Mouse (Mus musculus) myocyte (in vitro differentiated cells): ENCODE data around the gene Hecw2. TPM values are rescaled to one million over a fixed set of nuclear protein-coding genes. Genes with fewer than 3 reads are reported as not detected.

Source experiments
- H3K27me3 ChIP-seq: one replicate; pipeline ENCODE4 v1.6.1; 2011; ENCODE audit not compliant: control insufficient read depth, insufficient read depth, insufficient read length
- H3K36me3 ChIP-seq: one replicate; pipeline ENCODE4 v1.6.1; 2011; ENCODE audit not compliant: control insufficient read depth, insufficient read depth
- H3K4me2 ChIP-seq: one replicate; pipeline ENCODE4 v1.6.1; 2011; ENCODE audit warnings: low read depth, control low read depth
- H3K4me3 ChIP-seq: one replicate; pipeline ENCODE4 v1.5.1; 2011; ENCODE audit warnings: mild to moderate bottlenecking, control low read depth, moderate library complexity
- H3K79me2 ChIP-seq: one replicate; pipeline ENCODE4 v1.6.1; 2011; ENCODE audit not compliant: control insufficient read depth, insufficient read depth
- H3ac ChIP-seq: one replicate; pipeline ENCODE4 v1.6.1; 2011; ENCODE audit not compliant: control insufficient read depth, insufficient read length
- CEBPB ChIP-seq: IDR thresholded peaks from 2 replicates; pipeline ENCODE4 v1.6.1; 2011; ENCODE audit warnings: mild to moderate bottlenecking, moderate library complexity; ENCODE audit not compliant: poor library complexity, insufficient read depth, severe bottlenecking
- E2F4 ChIP-seq: IDR thresholded peaks from one replicate; pipeline ENCODE4 v1.6.1; 2011; ENCODE audit warnings: mild to moderate bottlenecking, control low read depth, moderate library complexity; ENCODE audit not compliant: insufficient read depth
- MAX ChIP-seq: IDR thresholded peaks from one replicate; pipeline ENCODE4 v1.6.1; 2011; ENCODE audit warnings: low read depth, mild to moderate bottlenecking, control low read depth
- MYOD1 ChIP-seq, 3 experiments: IDR thresholded peaks; one replicate each; pipeline ENCODE4 v1.6.1; 2011; ENCODE audit warnings: control low read depth in 2 of 3, low read depth in 2 of 3, mild to moderate bottlenecking in 2 of 3, moderate library complexity in 1 of 3; ENCODE audit not compliant: insufficient read length in 2 of 3, control insufficient read depth in 1 of 3
- MYOG ChIP-seq, 3 experiments: IDR thresholded peaks; one replicate each; pipeline ENCODE4 v1.6.1; 2011; ENCODE audit warnings: control low read depth in 2 of 3, low read depth in 2 of 3, mild to moderate bottlenecking in 2 of 3; ENCODE audit not compliant: insufficient read length in 2 of 3, control insufficient read depth in 1 of 3, insufficient read depth in 1 of 3
- POLR2A ChIP-seq: IDR thresholded peaks from one replicate; pipeline ENCODE4 v1.6.1; 2011; ENCODE audit warnings: low read depth, mild to moderate bottlenecking, control low read depth, moderate library complexity; ENCODE audit not compliant: insufficient read length
- POLR2AphosphoS2 ChIP-seq: IDR thresholded peaks from one replicate; pipeline ENCODE4 v1.6.1; 2011; ENCODE audit warnings: low read depth, control low read depth; ENCODE audit not compliant: insufficient read length
- REST ChIP-seq: IDR thresholded peaks from one replicate; pipeline ENCODE4 v1.6.1; 2011; ENCODE audit warnings: mild to moderate bottlenecking, control low read depth, moderate library complexity; ENCODE audit not compliant: insufficient read depth, insufficient read length
- SRF ChIP-seq: IDR thresholded peaks from one replicate; pipeline ENCODE4 v1.6.1; 2011; ENCODE audit warnings: low read depth; ENCODE audit not compliant: control insufficient read depth, insufficient read length
- TCF12 ChIP-seq: IDR thresholded peaks from one replicate; pipeline ENCODE4 v1.6.1; 2011; ENCODE audit warnings: mild to moderate bottlenecking, control low read depth; ENCODE audit not compliant: poor library complexity, insufficient read depth, severe bottlenecking
- TCF3 ChIP-seq: IDR thresholded peaks from one replicate; pipeline ENCODE4 v1.6.1; 2011; ENCODE audit warnings: low read depth, control low read depth; ENCODE audit not compliant: insufficient read length
- USF1 ChIP-seq: IDR thresholded peaks from one replicate; pipeline ENCODE4 v1.6.1; 2011; ENCODE audit warnings: low read depth, mild to moderate bottlenecking, control low read depth, moderate library complexity
- polyA plus RNA-seq: library from polyadenylated mRNA; unstranded; fragments of >200 nt; fragmentation: generic; extraction: Trizol; gene quantifications from one replicate; pipeline ENCODE4 v1.2.1, GENCODE M21; 2012; ENCODE audit warnings: missing spikeins

Hecw2 gene
- polyA plus RNA-seq, 1 experiment: 4.6 TPM

DNA sequence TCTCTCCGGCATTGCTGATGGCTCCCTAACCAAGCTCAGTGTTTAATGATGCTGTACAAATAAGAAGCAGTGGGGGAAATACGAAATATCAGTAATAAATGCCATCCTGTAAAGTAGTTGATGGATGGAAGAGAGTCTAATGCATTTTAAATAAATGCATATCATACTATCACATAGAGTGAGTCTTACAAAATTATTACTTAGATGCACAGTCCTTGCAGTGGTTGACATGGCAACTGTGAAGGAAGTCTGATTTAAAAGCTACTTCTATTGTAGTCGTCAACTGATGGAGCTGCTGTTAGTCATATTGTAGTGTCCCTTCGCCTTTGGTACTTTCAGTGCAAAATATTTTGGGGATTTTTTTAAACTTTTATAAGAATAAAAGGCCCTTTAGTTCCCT lies 383.0 kb downstream of the Hecw2 start:
- Histone ChIP-seq H3K79me2 (no peaks in the 10 kb centered on the region), H3K36me3 (no peaks in the 10 kb centered on the region), H3ac (no peak overlapping the region), H3K27me3 (no peaks in the 10 kb centered on the region), H3K4me3 (no peak overlapping the region), H3K4me2 (no peak overlapping the region)
- TF ChIP-seq MAX: no peak
- no peak for TF ChIP-seq TCF3
- TF ChIP-seq REST: no peak
- no peak for TF ChIP-seq TCF12
- TF ChIP-seq CEBPB: no peak
- TF ChIP-seq POLR2AphosphoS2: no peak
- TF ChIP-seq POLR2A: no peak
- no peak for TF ChIP-seq E2F4
- no peak for TF ChIP-seq USF1
- no peak for TF ChIP-seq MYOG (IDR thresholded peaks at IDR 0.05; ENCODE audit: control insufficient read depth in 1 of 3, insufficient read depth in 1 of 3, insufficient read length in 2 of 3, low read depth in 2 of 3)
- TF ChIP-seq SRF: no peak
- TF ChIP-seq MYOD1 (IDR thresholded peaks at IDR 0.05; ENCODE audit: control insufficient read depth in 1 of 3, insufficient read length in 2 of 3, low read depth in 2 of 3): no peak

DNA sequence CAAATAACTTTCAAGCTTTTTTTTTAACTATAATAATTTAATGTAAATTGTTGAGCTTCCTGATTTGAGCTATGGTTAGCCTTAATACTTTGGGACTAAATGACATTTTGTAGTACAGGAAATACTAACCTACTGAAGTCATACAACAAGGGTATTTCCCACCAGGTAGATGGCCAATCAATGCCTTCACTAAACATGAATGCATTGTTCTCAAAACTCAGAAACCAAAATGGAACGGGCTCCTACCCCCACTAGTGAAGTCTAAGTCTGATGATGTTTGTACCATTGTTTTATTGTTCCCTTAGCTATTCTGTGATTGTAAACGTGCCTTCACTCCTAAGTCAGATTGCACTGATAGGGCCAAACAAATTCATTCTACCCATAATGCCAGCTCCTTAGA lies 386.7 kb downstream of the Hecw2 start:
- H3K79me2 ChIP-seq: no peaks in the 10 kb centered on the region
- no peak overlapping the region for H3ac ChIP-seq
- no peaks in the 10 kb centered on the region for H3K27me3 ChIP-seq
- H3K36me3 ChIP-seq: no peaks in the 10 kb centered on the region
- no peak overlapping the region for H3K4me3 ChIP-seq
- H3K4me2 ChIP-seq: peak overlapping the region; percentile 16
- TF ChIP-seq POLR2A (no peak), USF1 (no peak), MYOD1 (IDR thresholded peaks at IDR 0.05; ENCODE audit: control insufficient read depth in 1 of 3, insufficient read length in 2 of 3, low read depth in 2 of 3) (no peak), TCF12 (no peak), REST (no peak), TCF3 (no peak), CEBPB (no peak), SRF (no peak), E2F4 (no peak), MYOG (IDR thresholded peaks at IDR 0.05; ENCODE audit: control insufficient read depth in 1 of 3, insufficient read depth in 1 of 3, insufficient read length in 2 of 3, low read depth in 2 of 3) (no peak), POLR2AphosphoS2 (no peak), MAX (no peak)

DNA sequence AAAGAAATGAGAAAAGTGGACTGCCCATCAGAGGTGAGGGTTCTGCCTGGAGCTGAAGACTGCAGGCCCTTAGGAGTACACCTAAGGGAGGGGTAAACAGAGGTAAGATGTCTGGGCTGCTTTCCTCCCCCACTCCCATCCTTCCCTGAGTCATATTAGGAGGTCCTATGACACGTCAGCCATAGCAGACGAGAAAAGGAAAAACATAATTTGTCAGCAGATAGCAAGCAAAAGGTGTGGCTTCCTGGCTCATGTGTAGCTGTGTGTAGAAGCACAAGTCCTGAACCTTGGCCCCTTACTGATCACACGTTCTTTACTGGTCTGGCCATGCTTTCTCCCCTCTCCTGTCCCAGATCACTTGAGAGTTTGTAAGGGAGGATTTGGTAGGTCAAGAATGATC lies 397.2 kb downstream of the Hecw2 start:
- no peaks in the 10 kb centered on the region for H3K27me3 ChIP-seq
- TF ChIP-seq POLR2A (no peak), MAX (no peak), POLR2AphosphoS2 (no peak), CEBPB (no peak), E2F4 (no peak), USF1 (no peak), MYOD1 (IDR thresholded peaks at IDR 0.05; ENCODE audit: control insufficient read depth in 1 of 3, insufficient read length in 2 of 3, low read depth in 2 of 3) (no peak), TCF12 (no peak), MYOG (IDR thresholded peaks at IDR 0.05; ENCODE audit: control insufficient read depth in 1 of 3, insufficient read depth in 1 of 3, insufficient read length in 2 of 3, low read depth in 2 of 3) (no peak), TCF3 (no peak), SRF (no peak), REST (no peak)
- H3K79me2 ChIP-seq: no peaks in the 10 kb centered on the region
- no peaks in the 10 kb centered on the region for H3K36me3 ChIP-seq
- no peak overlapping the region for H3ac ChIP-seq
- H3K4me2 ChIP-seq: no peak overlapping the region
- H3K4me3 ChIP-seq: no peak overlapping the region

DNA sequence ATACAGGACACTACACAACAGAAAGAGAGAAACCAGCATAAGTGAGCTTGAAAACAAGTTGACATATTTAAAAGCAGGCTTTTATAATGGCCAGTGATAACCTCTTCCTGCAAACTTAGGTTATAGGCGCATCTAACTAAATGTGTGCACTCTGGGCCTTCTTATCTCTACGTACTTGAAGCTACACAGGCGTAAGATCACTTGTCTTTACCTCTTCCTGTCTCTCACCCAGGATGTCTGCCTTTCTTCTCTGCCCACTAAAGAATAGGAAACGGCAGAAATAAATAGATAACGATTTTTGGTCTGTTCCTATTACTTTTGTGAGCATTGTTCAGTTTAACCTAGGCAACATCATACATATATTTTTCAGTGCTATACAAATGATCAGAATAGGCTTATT lies 397.9 kb downstream of the Hecw2 start:
- H3K36me3 ChIP-seq: no peaks in the 10 kb centered on the region
- no peaks in the 10 kb centered on the region for H3K79me2 ChIP-seq
- no peak overlapping the region for H3K4me2 ChIP-seq
- no peak overlapping the region for H3K4me3 ChIP-seq
- H3K27me3 ChIP-seq: no peaks in the 10 kb centered on the region
- no peak overlapping the region for H3ac ChIP-seq
- TF ChIP-seq E2F4 (no peak), USF1 (no peak)

DNA sequence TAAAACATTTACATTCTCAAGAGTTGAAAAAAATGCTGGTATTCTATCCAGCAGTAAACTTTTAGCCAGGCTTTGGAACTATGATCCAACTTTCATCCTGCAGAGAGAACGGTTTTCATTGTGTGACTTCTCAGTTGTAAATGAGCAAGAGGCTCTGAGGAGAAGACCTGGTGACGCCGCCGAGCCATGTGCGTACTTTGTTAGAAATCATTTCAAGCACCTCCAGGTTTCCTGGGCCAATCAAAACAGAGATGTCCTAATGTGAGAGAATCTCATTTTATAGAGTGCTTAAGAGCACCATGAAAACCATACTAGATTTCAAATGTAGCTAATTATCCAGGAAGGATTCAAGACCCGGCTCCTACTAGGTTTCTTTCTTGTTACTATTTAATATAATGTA lies 398.7 kb downstream of the Hecw2 start:
- Histone ChIP-seq H3K27me3 (no peaks in the 10 kb centered on the region), H3K36me3 (no peaks in the 10 kb centered on the region), H3K4me2 (no peak overlapping the region), H3ac (no peak overlapping the region), H3K79me2 (no peaks in the 10 kb centered on the region), H3K4me3 (no peak overlapping the region)
- no peak for TF ChIP-seq POLR2AphosphoS2
- no peak for TF ChIP-seq MYOG (IDR thresholded peaks at IDR 0.05; ENCODE audit: control insufficient read depth in 1 of 3, insufficient read depth in 1 of 3, insufficient read length in 2 of 3, low read depth in 2 of 3)
- no peak for TF ChIP-seq MAX
- TF ChIP-seq TCF3: no peak
- TF ChIP-seq MYOD1 (IDR thresholded peaks at IDR 0.05; ENCODE audit: control insufficient read depth in 1 of 3, insufficient read length in 2 of 3, low read depth in 2 of 3): no peak
- no peak for TF ChIP-seq TCF12
- no peak for TF ChIP-seq E2F4
- TF ChIP-seq CEBPB: no peak
- TF ChIP-seq SRF: no peak
- no peak for TF ChIP-seq USF1
- no peak for TF ChIP-seq REST
